Mouse (Mus musculus): ENCODE data around the gene Col6a3.

Col6a3 gene

DNA sequence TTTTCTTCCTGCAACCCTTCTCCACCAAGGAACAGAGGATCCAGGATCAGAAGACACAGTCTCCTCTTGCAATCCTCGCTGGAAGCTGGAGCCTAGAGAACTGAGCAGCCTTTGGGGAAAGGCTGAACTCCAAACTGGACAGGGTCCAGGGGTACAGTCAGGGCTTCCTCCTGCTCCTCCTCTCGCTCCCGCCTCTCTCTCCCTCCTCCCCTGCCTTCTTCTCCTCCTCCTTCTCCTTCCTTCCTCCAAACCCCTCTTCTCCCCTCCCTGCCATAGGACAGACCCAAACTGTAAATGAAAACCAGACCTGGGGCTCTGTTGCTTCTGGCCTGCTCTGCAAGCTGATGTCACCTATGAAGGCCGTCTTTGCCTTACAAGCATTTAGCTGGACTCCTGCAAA is at the start of gene Col6a3:
Gene Col6a3, minus strand, starts transcription at position 136 of the 400 bp plus-strand sequence.
- peak; percentile 47 for DNase-seq (ENCODE audit: low read depth, low spot score)

DNA sequence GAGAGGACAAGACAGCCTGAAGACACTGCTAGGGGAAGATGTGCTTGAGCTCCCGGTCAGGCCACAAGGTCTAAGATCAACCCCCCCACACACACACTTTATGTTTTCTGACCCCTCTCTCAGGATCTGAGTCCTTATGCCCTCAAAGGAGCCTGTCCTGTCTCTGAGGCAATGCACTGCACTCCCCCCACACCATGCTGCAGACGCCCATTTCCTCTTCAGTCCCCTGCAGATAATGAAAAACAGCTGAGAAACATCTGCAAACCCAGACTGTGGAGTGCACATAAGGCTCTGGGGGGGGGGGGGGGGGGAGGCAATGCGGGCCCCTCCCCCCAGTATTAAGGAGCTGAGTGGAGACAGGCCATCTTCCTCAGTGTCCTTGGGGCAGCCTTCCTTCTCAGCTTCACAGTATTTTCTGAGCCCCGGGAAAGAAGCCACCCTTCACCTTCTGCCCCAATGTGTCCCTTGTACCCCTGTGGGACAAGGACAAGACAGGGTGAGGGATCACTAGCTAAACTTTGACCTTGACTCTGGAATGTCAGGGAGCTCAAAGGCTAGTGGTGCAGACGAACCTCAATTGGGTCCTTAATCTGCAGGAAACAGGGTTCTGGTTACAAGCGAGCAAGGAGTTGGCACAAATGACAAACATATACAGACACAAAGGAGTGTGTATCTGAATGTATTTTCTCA is 42.1 kb upstream of the Col6a3 start:
- peak; percentile 57 for DNase-seq (ENCODE audit: low read depth, low spot score)

- DNase-seq (ENCODE audit: low read depth, low spot score), result no peak
Observed at GRCm38 (mm10) chr1:90876486-90877270, 32.9 kb upstream of the Col6a3 start.

GRCm38 (mm10) chr1:90875961-90876360 is 32.2 kb upstream of the Col6a3 start:
- no peak for DNase-seq (ENCODE audit: low read depth, low spot score)

DNA sequence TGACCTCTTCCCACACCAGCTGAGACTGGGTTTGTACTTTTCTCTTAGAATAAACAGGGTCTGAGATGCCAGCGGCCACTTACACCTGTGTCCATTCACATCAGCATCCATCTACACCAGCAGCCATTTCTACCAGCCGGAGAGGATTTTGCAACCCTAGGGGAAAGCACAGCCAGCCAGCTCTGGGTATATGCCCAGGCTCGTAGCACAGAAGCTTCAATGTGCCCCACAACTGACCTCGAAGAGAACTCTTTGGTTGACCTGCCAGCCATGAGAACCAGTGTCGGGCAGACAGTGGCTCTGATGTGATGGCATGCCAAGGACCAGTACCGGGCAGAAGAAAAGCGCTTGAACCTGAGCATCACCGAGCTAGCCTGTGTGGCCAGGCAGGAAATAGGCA is 31.6 kb upstream of the Col6a3 start:
- DNase-seq (ENCODE audit: low read depth, low spot score), result no peak

DNA sequence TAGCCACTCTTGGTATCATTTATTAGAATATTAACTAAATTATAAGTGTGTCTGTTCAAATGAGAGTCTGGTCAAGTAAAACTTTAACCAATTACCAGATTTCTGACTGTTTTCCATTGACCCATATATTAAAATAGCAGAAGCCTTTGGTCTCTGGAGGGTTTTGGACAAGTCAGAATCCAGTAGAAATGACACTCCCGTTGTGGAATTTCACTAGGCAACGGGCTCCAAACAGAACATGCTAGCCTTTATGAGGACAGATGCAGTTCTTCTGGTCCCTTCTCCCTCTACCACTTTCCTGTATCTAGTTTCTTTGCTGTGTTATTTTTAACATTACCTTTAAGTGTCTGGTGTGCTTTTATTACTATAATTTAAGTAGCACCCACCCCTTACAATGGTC is 26.8 kb upstream of the Col6a3 start:
- DNase-seq (ENCODE audit: low read depth, low spot score), result no peak

DNA sequence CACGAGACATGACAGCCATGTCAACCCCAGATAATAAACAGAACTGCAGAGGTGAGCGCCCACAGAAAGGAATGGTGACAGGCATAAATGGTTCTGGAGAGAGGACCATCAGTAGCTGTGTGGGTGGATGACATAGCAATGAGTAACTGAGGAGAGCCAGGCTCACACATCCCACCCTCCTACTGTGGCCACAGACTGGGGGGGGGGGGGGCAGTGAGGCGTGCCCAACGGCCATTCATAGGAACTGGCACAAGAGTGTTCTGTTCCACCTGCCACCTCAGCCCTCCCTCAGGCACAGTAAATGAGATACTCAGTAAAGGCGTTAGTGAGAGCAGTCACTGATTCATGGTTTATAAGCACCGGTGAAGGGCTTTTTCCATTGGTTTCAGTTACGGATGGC is 23.0 kb upstream of the Col6a3 start:
- DNase-seq (ENCODE audit: low read depth, low spot score), result no peak

GRCm38 (mm10) chr1:90855880-90856279 is 12.1 kb upstream of the Col6a3 start:
- no peak for DNase-seq (ENCODE audit: low read depth, low spot score)

- no peak for DNase-seq (ENCODE audit: low read depth, low spot score)
Observed at GRCm38 (mm10) chr1:90849836-90850235, 6.1 kb upstream of the Col6a3 start.

DNA sequence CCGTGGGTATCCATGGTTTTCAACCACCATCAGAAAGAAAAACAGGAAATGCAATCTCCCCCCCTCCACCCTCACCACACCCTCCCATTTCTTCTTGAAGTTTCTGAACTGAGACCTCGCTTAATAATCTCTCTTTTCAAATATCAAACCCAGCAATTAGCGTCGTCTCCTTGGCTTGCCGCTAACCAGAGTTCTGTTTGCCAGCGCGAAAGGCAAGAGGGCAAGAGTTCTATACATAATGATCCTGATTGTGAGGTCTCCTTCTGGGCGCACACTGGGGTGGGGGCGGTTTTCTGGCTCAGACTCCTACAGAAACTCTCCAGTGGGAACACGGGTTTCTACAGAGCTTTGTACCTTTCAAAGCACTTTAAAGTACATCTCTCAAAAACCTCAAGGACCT is 1.4 kb upstream of the Col6a3 start:
- DNase-seq (ENCODE audit: low read depth, low spot score), result no peak

DNA sequence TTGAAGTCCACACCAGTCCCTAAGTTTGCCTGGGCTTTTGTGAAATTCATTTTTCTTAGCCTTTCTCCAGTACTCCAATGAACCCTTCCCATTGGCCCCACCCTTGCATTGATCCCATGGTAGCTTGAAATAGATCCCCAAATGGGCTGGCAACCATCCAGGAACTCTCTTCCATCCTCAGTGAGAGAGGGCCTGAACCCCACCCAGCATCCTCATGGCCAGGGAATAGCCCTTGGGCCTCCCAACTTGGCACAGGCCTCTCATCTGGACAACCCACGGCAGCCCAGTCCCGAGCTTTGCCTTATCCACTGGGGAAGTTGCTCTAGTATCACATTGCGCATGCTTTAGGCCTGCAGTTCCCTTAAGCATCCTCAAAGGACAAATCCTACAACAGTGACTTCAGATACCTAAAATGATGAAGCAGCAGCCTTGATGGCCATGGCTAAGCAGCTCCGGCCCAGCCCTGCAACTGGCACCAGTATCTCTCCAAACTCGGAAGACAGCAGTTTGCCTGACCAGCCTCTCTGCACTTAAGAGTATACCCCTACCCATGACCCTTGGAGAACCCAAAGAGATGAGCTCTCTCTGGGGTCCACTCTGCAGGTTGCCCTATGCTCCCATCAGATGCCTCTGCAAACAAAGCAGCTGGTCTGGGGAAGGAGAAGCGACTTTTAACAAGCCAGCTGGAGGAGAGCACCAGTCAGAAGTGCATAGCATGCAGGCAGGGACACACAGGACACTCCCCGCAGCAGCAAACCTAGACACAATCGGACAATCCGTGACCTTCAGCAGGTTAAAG is 783 bp downstream of the Col6a3 start:
- no peak for DNase-seq (ENCODE audit: low read depth, low spot score)

GRCm38 (mm10) chr1:90840250-90840649 is 3.5 kb downstream of the Col6a3 start:
- peak; percentile 54 for DNase-seq (ENCODE audit: low read depth, low spot score)

- no peak for DNase-seq (ENCODE audit: low read depth, low spot score)
Observed at GRCm38 (mm10) chr1:90838657-90839056, 5.1 kb downstream of the Col6a3 start.

DNA sequence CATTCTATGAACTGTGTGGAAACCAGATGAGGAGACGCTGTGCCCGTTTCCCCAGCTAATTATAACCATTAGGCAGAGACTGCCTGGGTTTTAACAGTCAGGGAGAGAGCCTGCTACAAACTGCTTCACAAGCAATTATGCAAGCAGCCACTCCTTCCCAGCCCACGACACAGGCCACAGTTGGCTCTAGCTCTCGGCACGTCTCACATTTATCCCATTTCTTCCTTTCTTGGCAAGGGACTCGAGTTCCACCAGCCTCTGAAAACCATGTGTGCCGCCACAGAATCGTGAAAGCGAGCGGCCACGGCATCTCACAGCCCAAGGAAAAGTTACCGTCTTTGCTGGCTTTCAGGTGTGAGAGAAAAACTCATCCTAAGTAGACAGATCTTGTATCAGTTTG is 5.5 kb downstream of the Col6a3 start:
- DNase-seq (ENCODE audit: low read depth, low spot score), result peak; percentile 58

DNA sequence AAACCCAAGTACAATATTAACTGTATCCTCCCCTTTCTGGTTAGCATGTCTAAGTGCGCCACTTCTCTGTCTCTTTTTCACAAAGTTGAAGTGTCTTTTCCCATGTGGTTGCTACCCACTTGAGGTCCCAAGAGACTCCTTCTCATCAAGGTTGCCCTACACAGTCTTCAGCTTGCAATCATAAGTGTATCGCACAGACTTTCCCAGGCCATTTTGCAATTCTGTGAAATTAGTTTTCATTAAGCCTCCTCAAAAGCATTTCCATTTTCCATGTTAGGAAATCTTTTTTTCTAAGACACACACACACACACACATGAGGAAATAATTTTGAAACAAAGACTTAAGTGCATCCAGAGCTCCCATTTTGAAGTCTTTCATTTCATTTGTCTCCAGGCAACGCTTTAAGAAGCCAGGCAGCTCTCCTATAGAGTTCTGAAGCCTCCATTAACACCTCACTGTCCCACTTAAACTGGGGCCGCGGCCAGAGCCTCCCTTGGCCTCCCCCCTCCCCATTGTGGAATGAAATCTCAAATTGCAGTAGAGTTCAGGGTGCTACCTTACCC is 7.5 kb downstream of the Col6a3 start:
- peak; percentile 40 for DNase-seq (ENCODE audit: low read depth, low spot score)

GRCm38 (mm10) chr1:90834701-90835100 is 9.1 kb downstream of the Col6a3 start:
- no peak for DNase-seq (ENCODE audit: low read depth, low spot score)

- no peak for DNase-seq (ENCODE audit: low read depth, low spot score)
Observed at GRCm38 (mm10) chr1:90830006-90830405, 13.8 kb downstream of the Col6a3 start.

GRCm38 (mm10) chr1:90813226-90813625 is 30.5 kb downstream of the Col6a3 start:
- DNase-seq (ENCODE audit: low read depth, low spot score), result no peak

DNA sequence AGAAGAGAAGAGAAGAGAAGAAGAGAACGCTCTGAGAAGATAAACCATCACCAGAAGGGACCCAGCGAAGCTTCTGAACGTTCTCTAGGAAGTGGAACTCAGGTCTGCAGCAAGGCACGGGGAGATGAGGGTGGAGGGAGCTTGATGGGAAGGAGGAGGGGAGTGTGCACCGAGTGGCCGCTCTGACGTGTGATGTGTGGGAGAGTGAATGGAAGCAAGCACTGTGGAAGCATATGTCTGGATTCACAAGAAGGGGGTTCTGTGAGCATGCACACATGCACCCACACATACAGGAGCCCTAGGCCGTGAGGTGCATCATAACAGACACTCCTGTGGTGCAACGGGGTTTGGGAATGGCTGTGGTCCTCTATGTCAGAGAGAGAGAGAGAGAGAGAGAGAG is 34.8 kb downstream of the Col6a3 start:
- DNase-seq (ENCODE audit: low read depth, low spot score), result no peak

DNA sequence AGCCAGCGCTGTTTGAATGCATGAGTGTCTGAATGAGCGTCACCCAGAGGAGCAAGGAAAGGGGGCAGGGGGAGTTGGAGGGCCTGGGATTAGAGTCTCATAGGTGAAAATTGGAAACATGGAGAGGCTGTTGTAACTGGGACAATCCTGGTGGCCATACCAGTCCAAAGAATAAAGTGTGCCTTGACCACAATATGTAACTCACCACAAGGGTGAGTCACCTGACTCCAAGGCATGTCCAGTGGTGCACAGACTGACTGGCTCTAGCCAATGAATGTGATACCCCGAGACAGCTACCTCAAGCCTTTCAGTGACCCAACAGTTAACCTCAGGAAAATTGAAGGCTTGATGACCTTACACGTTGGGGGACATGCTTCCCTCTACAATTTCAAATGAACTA is 40.7 kb downstream of the Col6a3 start:
- no peak for DNase-seq (ENCODE audit: low read depth, low spot score)

DNA sequence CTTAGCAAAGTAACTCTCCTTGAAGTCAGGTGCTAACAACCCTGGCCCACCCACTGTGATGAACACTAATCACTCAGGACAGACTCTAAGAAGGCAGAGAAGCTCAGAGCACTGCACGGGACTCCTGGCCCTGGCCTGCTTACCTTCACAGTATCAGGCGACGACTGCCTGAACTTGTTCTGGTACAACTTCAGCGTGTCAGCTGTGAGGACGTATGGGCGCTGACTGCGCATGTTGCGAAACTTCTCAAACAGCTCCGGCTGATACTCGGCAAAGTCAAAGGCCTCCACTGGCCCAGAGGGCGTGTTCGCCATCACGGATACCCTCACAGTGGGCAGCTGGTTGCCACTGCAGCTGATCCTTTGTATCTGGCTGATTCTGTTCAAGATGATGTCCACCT is 42.7 kb downstream of the Col6a3 start:
- no peak for DNase-seq (ENCODE audit: low read depth, low spot score)

GRCm38 (mm10) chr1:90800466-90800865 is 43.3 kb downstream of the Col6a3 start:
- DNase-seq (ENCODE audit: low read depth, low spot score), result no peak

All from forelimb bud, embryonic 11.5 days (tissue).